Mouse (Mus musculus) embryonic facial prominence, embryonic 14.5 days (tissue): ENCODE data around the gene D1Ertd622e. TPM values are rescaled to one million over a fixed set of nuclear protein-coding genes. Genes with fewer than 3 reads are reported as not detected.

Source experiments
- ATAC-seq: fragments of 200-750 bp; cut with Nextera tagmentation; 2 replicates; pipeline ENCODE4 v1.8.0; 2017; ENCODE audit warnings: low read depth, moderate number of reproducible peaks, moderate TSS enrichment
- DNase-seq: peaks from one replicate; pipeline ENCODE4 v3.0.0-alpha.2; 2015; ENCODE audit warnings: low spot score
- H3K27ac ChIP-seq: fragments of 300-500 bp; sonication (generic); replicated peaks from 2 replicates; pipeline ENCODE4 v1.5.1; 2014; ENCODE audit warnings: low read depth, mild to moderate bottlenecking, low read length, moderate library complexity
- H3K27me3 ChIP-seq: fragments of 300-500 bp; sonication (generic); replicated peaks from 2 replicates; pipeline ENCODE4 v1.6.1; 2014; ENCODE audit warnings: low read length; ENCODE audit not compliant: control insufficient read depth, insufficient read depth
- H3K36me3 ChIP-seq: fragments of 300-500 bp; sonication (generic); 2 replicates; pipeline ENCODE4 v1.6.1; 2014; ENCODE audit warnings: low read length, mixed read lengths; ENCODE audit not compliant: control insufficient read depth, insufficient read depth
- H3K4me1 ChIP-seq: fragments of 300-500 bp; sonication (generic); 2 replicates; pipeline ENCODE4 v1.6.1; 2014; ENCODE audit warnings: antibody characterized with exemption, low read length; ENCODE audit not compliant: control insufficient read depth, insufficient read depth
- H3K4me2 ChIP-seq: fragments of 300-500 bp; sonication (generic); 2 replicates; pipeline ENCODE4 v1.6.1; 2014; ENCODE audit warnings: low read depth, mild to moderate bottlenecking, low read length, moderate library complexity, mixed read lengths
- H3K4me3 ChIP-seq: fragments of 300-500 bp; sonication (generic); 2 replicates; pipeline ENCODE4 v1.5.1; 2014; ENCODE audit warnings: low read depth, mild to moderate bottlenecking, low read length
- H3K9ac ChIP-seq: fragments of 300-500 bp; sonication (generic); 2 replicates; pipeline ENCODE4 v1.6.1; 2014; ENCODE audit warnings: low read depth, mild to moderate bottlenecking, low read length, moderate library complexity, mixed read lengths
- H3K9me3 ChIP-seq: fragments of 300-500 bp; sonication (generic); 2 replicates; pipeline ENCODE4 v1.6.1; 2016; ENCODE audit warnings: low read length; ENCODE audit not compliant: control insufficient read depth
- WGBS: fragments of 180-500 bp; shearing (Covaris S2); extraction: QIAGEN DNeasy Blood & Tissue Kit; methylation state at CpG from one replicate; pipeline ENCODE4 v1.1.7; 2014; 5-methylcytosine and 5-hydroxymethylcytosine counted together
- polyA plus RNA-seq: library from polyadenylated mRNA; unstranded; fragments of >200 nt; fragmentation: Nextera tagmentation; extraction: Ambion mirVana; gene quantifications from 2 replicates; pipeline ENCODE4 v1.2.1, GENCODE M21; 2014

Gene D1Ertd622e
- polyA plus RNA-seq, 1 experiment from 2014 or later = 19.2 TPM

DNA sequence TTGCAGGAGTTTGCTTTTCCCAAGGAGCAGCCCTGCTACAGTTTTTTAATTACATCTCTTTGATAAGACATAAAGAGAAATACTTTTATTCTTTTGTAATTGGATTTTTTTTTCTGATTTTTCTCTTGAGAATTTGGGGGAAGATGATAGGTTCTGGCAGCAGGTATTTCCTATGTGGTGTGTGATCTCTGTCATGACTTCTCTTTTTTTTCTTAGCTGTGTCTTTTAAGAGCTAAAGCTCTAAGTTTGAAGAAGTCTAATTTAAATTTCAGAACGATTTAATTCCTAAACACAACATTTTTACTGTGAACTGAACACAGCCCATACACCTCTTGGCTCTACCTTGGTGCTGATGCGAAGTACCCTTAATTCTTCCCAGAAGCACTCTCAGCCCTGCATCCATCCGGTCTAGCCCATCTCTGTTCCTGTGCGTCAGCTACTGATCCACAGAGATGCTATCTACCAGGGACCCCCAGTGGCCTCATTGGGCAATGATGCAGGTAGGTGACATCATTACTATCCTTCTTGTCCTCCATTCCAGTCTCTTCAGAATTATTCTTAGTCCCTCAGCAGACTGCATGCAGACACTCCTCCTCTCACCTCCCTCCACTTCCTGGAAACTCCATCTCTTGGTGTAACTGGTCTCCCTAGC lies 14.8 kb upstream of the D1Ertd622e start:
- Histone ChIP-seq H3K9me3 (no peaks in the 10 kb centered on the region), H3K9ac (no peak overlapping the region), H3K27me3 (no peaks in the 10 kb centered on the region), H3K36me3 (no peaks in the 10 kb centered on the region), H3K4me1 (no peaks in the 10 kb centered on the region), H3K27ac (no peak overlapping the region), H3K4me2 (no peak overlapping the region), H3K4me3 (no peak overlapping the region)
- ATAC-seq (no peak), DNase-seq (no peak)
- WGBS = 76% methylated on average over 4 of the region's 4 CpGs

- Histone ChIP-seq H3K36me3 (no peaks in the 10 kb centered on the region), H3K4me1 (no peaks in the 10 kb centered on the region), H3K27ac (no peak overlapping the region), H3K4me3 (no peak overlapping the region), H3K9me3 (no peaks in the 10 kb centered on the region), H3K27me3 (no peaks in the 10 kb centered on the region), H3K4me2 (no peak overlapping the region), H3K9ac (no peak overlapping the region)
- ATAC-seq (no peak), DNase-seq (no peak)
- 61% methylated on average over 2 of the region's 2 CpGs for WGBS
Observed at GRCm38 (mm10) chr1:97676115-97676514, 14.2 kb upstream of the D1Ertd622e start.

- H3K4me1 ChIP-seq = no peaks in the 10 kb centered on the region
- no peak overlapping the region for H3K27ac ChIP-seq
- no peaks in the 10 kb centered on the region for H3K9me3 ChIP-seq
- 69% methylated on average over 2 of the region's 2 CpGs for WGBS
- H3K4me3 ChIP-seq = no peak overlapping the region
- H3K9ac ChIP-seq = no peak overlapping the region
- no peak for ATAC-seq
- H3K27me3 ChIP-seq = no peaks in the 10 kb centered on the region
- DNase-seq = no peak
- no peak overlapping the region for H3K4me2 ChIP-seq
- no peaks in the 10 kb centered on the region for H3K36me3 ChIP-seq
Observed at GRCm38 (mm10) chr1:97672849-97673248, 11.0 kb upstream of the D1Ertd622e start.

DNA sequence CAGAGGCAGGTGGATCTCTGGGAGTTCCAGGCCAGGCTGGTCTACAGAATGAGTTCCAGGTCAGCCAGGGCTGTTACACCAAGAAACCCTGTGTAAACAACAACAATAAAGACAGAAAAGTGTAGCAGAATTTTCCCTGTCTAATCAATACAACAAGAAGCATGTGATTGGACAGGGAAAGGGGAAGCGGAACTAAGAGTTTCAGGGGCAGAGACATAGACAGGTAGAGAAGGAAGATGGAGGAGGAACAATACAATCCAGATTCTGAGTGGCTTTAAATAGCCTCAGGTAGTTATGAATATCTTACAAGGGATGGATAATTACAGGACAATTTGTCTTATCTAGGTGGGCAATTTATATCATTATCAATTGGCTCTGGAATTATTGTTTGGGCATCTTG lies 5.4 kb upstream of the D1Ertd622e start:
- no peaks in the 10 kb centered on the region for H3K36me3 ChIP-seq
- 100% methylated on average over 1 of the region's 1 CpGs for WGBS
- no peak for ATAC-seq
- no peak overlapping the region for H3K9ac ChIP-seq
- H3K27me3 ChIP-seq = no peaks in the 10 kb centered on the region
- no peak overlapping the region for H3K4me2 ChIP-seq
- DNase-seq = no peak
- no peak overlapping the region for H3K27ac ChIP-seq
- H3K9me3 ChIP-seq = no peaks in the 10 kb centered on the region
- H3K4me1 ChIP-seq = 0 out of 2 replicates have a peak, but pooled peaks cover 3% of the 10 kb centered on the region
- H3K4me3 ChIP-seq = no peak overlapping the region

DNA sequence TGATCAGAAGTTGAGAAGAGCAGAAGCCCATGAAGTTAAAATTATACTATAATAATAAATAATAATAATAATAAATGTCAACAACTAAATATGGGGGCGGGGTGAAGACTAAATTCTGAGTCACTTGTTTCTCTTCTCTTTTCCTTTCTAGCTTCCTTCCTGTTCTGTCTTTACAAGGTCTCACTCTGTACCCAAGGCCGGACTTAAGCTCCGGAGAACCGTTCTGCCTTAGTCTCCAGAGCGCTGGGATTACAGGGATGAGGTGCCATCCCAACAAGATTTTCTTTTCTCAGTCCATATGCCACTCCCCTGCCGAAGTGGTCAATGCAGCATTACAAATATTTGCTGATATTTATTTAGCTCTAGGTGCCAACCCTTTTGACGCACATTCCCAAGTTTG lies 450 bp upstream of the D1Ertd622e start:
- H3K4me2 ChIP-seq = peak overlapping the region; percentile 92
- no peaks in the 10 kb centered on the region for H3K36me3 ChIP-seq
- no peaks in the 10 kb centered on the region for H3K27me3 ChIP-seq
- peaks cover 20% of the 10 kb centered on the region for H3K4me1 ChIP-seq
- ATAC-seq (no peak), DNase-seq (no peak)
- H3K27ac ChIP-seq = peak overlapping the region; percentile 89
- H3K9me3 ChIP-seq = no peaks in the 10 kb centered on the region
- H3K4me3 ChIP-seq = peak overlapping the region; percentile 88
- WGBS = 17% methylated on average over 7 of the region's 7 CpGs
- peak overlapping the region; percentile 82 for H3K9ac ChIP-seq

DNA sequence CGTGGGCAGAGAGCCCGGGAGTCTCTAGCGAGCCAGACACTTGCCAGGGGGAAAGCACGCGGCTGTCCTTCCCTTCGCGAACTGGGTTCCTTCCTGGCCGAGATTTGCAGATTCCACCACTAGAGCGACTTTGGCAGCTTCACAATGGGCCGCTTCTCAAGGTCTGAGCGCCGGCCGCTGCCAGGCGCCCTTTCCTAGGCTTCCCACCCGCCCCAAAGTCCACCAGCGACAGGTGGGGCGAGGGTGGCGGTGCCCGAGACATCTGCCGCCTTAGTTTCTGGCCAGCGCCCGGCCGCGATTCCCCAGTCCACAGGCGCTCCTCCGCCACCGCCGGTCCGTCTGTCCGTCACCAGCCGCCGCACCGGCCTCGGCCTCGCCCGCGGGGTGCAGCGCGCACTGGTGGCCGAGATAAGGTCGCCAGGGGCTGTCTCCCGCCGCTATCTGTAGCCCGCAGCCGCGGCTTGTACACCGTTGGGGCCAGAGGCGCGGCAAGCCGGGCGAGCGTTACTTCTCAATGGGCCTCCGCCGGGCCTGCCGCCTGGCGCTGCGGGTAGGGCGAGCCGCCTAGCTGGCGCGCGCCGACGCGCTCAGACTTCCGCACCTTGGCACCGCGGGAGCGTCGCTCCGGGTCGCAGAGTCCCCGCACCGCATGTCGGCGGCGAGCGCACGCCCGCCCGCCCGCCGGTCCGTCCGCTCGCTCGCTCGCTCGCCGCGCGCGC lies 1.0 kb downstream of the D1Ertd622e start:
- Histone ChIP-seq H3K27me3 (no peaks in the 10 kb centered on the region), H3K9ac (peak overlapping the region; percentile 82), H3K4me3 (peak overlapping the region; percentile 88), H3K36me3 (no peaks in the 10 kb centered on the region), H3K4me1 (peaks cover 20% of the 10 kb centered on the region), H3K4me2 (peak overlapping the region; percentile 92), H3K9me3 (no peaks in the 10 kb centered on the region), H3K27ac (peak overlapping the region; percentile 89)
- DNase-seq = peak; percentile 79
- 0% methylated on average over 17 of the region's 93 CpGs for WGBS
- ATAC-seq = peak; percentile 48

GRCm38 (mm10) chr1:97659405-97659804 lies 2.5 kb downstream of the D1Ertd622e start:
- no peaks in the 10 kb centered on the region for H3K27me3 ChIP-seq
- no peaks in the 10 kb centered on the region for H3K36me3 ChIP-seq
- H3K4me3 ChIP-seq = peak overlapping the region; percentile 88
- ATAC-seq = no peak
- WGBS = 57% methylated on average over 7 of the region's 7 CpGs
- no peaks in the 10 kb centered on the region for H3K9me3 ChIP-seq
- H3K4me1 ChIP-seq = peaks cover 20% of the 10 kb centered on the region
- DNase-seq = no peak
- no peak overlapping the region for H3K27ac ChIP-seq
- H3K9ac ChIP-seq = no peak overlapping the region
- peak overlapping the region; percentile 92 for H3K4me2 ChIP-seq

DNA sequence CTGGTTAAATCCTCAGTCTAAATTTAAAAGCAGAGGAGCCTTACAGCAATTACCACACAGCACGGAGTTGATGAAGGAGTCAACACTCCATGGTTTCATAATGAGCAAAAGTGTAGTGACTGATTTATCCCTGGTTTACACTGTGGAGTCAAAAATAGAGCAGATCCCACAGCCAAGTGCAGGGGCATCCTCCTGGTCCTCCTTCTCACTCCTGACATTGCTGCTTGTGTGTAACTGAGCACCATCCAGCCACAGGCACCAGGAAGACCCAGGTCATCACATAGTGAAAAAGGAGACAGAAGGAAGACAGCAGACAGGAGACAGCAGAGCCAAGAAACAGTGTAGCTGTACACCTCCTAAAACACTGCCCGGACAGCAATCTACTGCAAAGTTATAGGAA lies 4.1 kb downstream of the D1Ertd622e start:
- Histone ChIP-seq H3K9me3 (no peaks in the 10 kb centered on the region), H3K9ac (0 out of 2 replicates have a peak overlapping the region, but pooled peaks have one; percentile 8), H3K4me1 (peaks cover 20% of the 10 kb centered on the region), H3K36me3 (no peaks in the 10 kb centered on the region), H3K4me3 (no peak overlapping the region), H3K27ac (no peak overlapping the region), H3K4me2 (no peak overlapping the region), H3K27me3 (no peaks in the 10 kb centered on the region)
- ATAC-seq (no peak), DNase-seq (no peak)
- 91% methylated on average over 2 of the region's 2 CpGs for WGBS

DNA sequence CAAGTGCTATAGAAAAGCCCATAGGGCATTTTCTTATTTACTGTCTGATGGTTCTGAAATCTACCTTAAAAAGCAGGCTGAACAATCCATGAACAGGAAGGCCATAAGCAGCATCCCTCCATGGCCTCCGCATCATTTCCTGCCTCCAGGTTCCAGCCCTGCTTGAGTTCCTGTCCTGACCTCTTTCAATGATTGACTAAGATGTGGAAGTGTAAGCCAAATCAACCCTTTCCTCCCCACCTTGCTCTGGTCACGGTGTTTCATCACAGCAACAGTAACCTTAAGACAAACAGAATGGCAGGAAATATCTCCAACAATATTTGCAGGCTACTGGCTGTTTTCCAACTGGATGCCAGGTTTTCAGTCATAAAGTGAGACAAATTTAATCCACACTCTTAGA lies 4.7 kb downstream of the D1Ertd622e start:
- no peaks in the 10 kb centered on the region for H3K27me3 ChIP-seq
- ATAC-seq = no peak
- WGBS = 65% methylated on average over 2 of the region's 2 CpGs
- no peak for DNase-seq
- no peak overlapping the region for H3K4me2 ChIP-seq
- H3K27ac ChIP-seq = no peak overlapping the region
- no peaks in the 10 kb centered on the region for H3K9me3 ChIP-seq
- no peaks in the 10 kb centered on the region for H3K36me3 ChIP-seq
- no peak overlapping the region for H3K4me3 ChIP-seq
- no peak overlapping the region for H3K9ac ChIP-seq
- peaks cover 16% of the 10 kb centered on the region for H3K4me1 ChIP-seq
